Mouse (Mus musculus) liver, embryonic 11.5 days (tissue): ENCODE measurements at regions not wholly inside any gene's neighbourhood (a gene's known extent, or its start where the extent isn't known, plus 50 kb on each side); places are given as distances from the start of the nearest gene placed in this dataset.

Experiments
- ATAC-seq: fragments of 200-750 bp; cut with Nextera tagmentation; replicated peaks from 2 replicates; pipeline ENCODE4 v1.8.0; 2017; ENCODE audit warnings: moderate number of reproducible peaks, mild to moderate bottlenecking, moderate TSS enrichment, moderate library complexity; ENCODE audit not compliant: low FRiP score
- DNase-seq: peaks from one replicate; pipeline ENCODE4 v3.0.0-alpha.2; 2017; ENCODE audit warnings: low spot score
- H3K27ac ChIP-seq: fragments of 300-500 bp; sonication (generic); 2 replicates; pipeline ENCODE4 v1.5.1; 2014; ENCODE audit warnings: mild to moderate bottlenecking, low read depth, low read length, control low read depth
- H3K27me3 ChIP-seq: fragments of 300-500 bp; sonication (generic); replicated peaks from 2 replicates; pipeline ENCODE4 v1.6.1; 2014; ENCODE audit warnings: low read length, mixed read lengths; ENCODE audit not compliant: control insufficient read depth, insufficient read depth
- H3K36me3 ChIP-seq: fragments of 300-500 bp; sonication (generic); 2 replicates; pipeline ENCODE4 v1.6.1; 2014; ENCODE audit warnings: mild to moderate bottlenecking, low read length, moderate library complexity, mixed read lengths; ENCODE audit not compliant: control insufficient read depth, insufficient read depth
- H3K4me1 ChIP-seq: fragments of 300-500 bp; sonication (generic); replicated peaks from 2 replicates; pipeline ENCODE4 v1.6.1; 2014; ENCODE audit warnings: low read length, mixed read lengths; ENCODE audit not compliant: control insufficient read depth, insufficient read depth
- H3K4me2 ChIP-seq: fragments of 300-500 bp; sonication (generic); 2 replicates; pipeline ENCODE4 v1.6.1; 2014; ENCODE audit warnings: mild to moderate bottlenecking, control low read depth, moderate library complexity
- H3K4me3 ChIP-seq: fragments of 300-500 bp; sonication (generic); 2 replicates; pipeline ENCODE4 v1.5.1; 2014; ENCODE audit warnings: low read depth, low read length, control low read depth
- H3K9ac ChIP-seq: fragments of 300-500 bp; sonication (generic); 2 replicates; pipeline ENCODE4 v1.6.1; 2014; ENCODE audit warnings: low read depth, low read length, control low read depth
- H3K9me3 ChIP-seq: fragments of 300-500 bp; sonication (generic); 2 replicates; pipeline ENCODE4 v1.6.1; 2016; ENCODE audit warnings: low read length, inconsistent platforms, mixed read lengths; ENCODE audit not compliant: control insufficient read depth
- WGBS: fragments of 180-500 bp; shearing (Covaris S2); extraction: QIAGEN DNeasy Blood & Tissue Kit; methylation state at CpG from one replicate; pipeline ENCODE4 v1.1.7; 2014; 5-methylcytosine and 5-hydroxymethylcytosine counted together

GRCm38 (mm10) chr8:77834283-77834682, 110.0 kb upstream of the Ednra start:
- 63% methylated on average over 6 of the region's 6 CpGs for WGBS
- Histone ChIP-seq H3K4me3 (no peak overlapping the region), H3K4me1 (no peaks in the 10 kb centered on the region), H3K36me3 (no peaks in the 10 kb centered on the region), H3K27ac (no peak overlapping the region; the same call in 1 of the 2 replicates), H3K27me3 (no peaks in the 10 kb centered on the region), H3K9ac (no peak overlapping the region), H3K4me2 (no peak overlapping the region), H3K9me3 (no peaks in the 10 kb centered on the region)
- ATAC-seq (no peak), DNase-seq (no peak)

GRCm38 (mm10) chr8:77836902-77837489, 112.7 kb upstream of the Ednra start:
- H3K36me3 ChIP-seq: no peaks in the 10 kb centered on the region
- H3K27ac ChIP-seq: no peak overlapping the region
- no peak overlapping the region for H3K4me2 ChIP-seq
- DNase-seq (no peak), ATAC-seq (no peak)
- 77% methylated on average over 5 of the region's 5 CpGs for WGBS
- no peaks in the 10 kb centered on the region for H3K27me3 ChIP-seq
- H3K9me3 ChIP-seq: no peaks in the 10 kb centered on the region
- no peak overlapping the region for H3K4me3 ChIP-seq
- no peaks in the 10 kb centered on the region for H3K4me1 ChIP-seq
- no peak overlapping the region for H3K9ac ChIP-seq

- 62% methylated on average over 7 of the region's 7 CpGs for WGBS
- Histone ChIP-seq H3K27me3 (no peaks in the 10 kb centered on the region), H3K9me3 (no peaks in the 10 kb centered on the region), H3K4me1 (no peaks in the 10 kb centered on the region), H3K4me3 (no peak overlapping the region), H3K27ac (no peak overlapping the region), H3K36me3 (no peaks in the 10 kb centered on the region), H3K4me2 (no peak overlapping the region), H3K9ac (no peak overlapping the region)
- no peak for ATAC-seq
- DNase-seq: no peak
These were observed 118.3 kb upstream of the Ednra start for GRCm38 (mm10) chr8:77842392-77843139.

DNA sequence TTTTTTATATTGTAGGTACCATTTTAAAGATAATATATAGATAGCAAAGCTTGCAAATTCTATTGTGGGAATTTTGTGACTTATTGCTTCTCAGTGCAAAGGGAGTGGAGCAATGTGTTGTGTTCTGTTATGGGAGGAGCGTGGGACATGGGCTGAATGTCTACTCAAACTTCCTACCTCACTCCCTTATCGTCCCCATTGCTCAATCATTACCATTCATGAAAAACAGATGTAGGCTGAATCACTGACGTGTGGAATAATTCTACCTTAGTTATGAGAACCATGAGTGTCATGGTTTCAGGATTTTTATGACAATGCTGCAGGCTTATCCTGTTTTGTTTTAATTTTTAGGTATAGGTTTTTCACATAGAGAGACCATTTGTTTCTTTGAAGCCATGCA, 119.0 kb upstream of the Ednra start:
- no peak for ATAC-seq
- Histone ChIP-seq H3K4me3 (no peak overlapping the region), H3K4me2 (no peak overlapping the region), H3K36me3 (no peaks in the 10 kb centered on the region), H3K9ac (no peak overlapping the region), H3K9me3 (no peaks in the 10 kb centered on the region), H3K27me3 (no peaks in the 10 kb centered on the region), H3K27ac (no peak overlapping the region), H3K4me1 (no peaks in the 10 kb centered on the region)
- no peak for DNase-seq
- 69% methylated on average over 3 of the region's 3 CpGs for WGBS

DNA sequence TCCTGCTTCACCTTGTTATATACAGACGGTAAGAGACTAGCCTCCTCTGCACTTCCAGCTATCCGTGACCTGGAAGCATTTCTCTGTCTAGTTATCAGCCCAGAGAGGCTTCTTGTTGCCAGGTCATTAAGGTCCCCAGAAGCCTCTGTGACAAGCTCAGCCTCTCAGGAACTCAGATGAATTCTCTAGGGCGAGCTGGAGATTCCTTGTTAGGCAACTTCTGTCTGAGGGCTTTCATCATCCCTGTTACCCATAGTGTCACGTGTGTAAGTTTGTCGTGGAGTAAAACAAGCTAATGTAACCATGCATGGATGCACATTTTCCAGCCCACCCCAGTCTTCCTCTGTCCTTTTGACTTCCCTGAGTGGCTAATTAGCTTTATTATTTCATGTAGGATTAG, 126.3 kb upstream of the Ednra start:
- Histone ChIP-seq H3K4me2 (no peak overlapping the region), H3K9ac (no peak overlapping the region), H3K4me1 (no peaks in the 10 kb centered on the region), H3K4me3 (no peak overlapping the region), H3K9me3 (no peaks in the 10 kb centered on the region), H3K27ac (no peak overlapping the region), H3K36me3 (no peaks in the 10 kb centered on the region), H3K27me3 (no peaks in the 10 kb centered on the region)
- DNase-seq: no peak
- no peak for ATAC-seq
- WGBS: 72% methylated on average over 5 of the region's 5 CpGs

GRCm38 (mm10) chr8:77870264-77870663, 146.0 kb upstream of the Ednra start:
- H3K27ac ChIP-seq: no peak overlapping the region
- H3K36me3 ChIP-seq: no peaks in the 10 kb centered on the region
- H3K27me3 ChIP-seq: no peaks in the 10 kb centered on the region
- no peak overlapping the region for H3K4me2 ChIP-seq
- no peaks in the 10 kb centered on the region for H3K4me1 ChIP-seq
- WGBS: 21% methylated on average over 6 of the region's 6 CpGs
- H3K9me3 ChIP-seq: no peaks in the 10 kb centered on the region
- DNase-seq (no peak), ATAC-seq (no peak)
- no peak overlapping the region for H3K9ac ChIP-seq
- no peak overlapping the region for H3K4me3 ChIP-seq

DNA sequence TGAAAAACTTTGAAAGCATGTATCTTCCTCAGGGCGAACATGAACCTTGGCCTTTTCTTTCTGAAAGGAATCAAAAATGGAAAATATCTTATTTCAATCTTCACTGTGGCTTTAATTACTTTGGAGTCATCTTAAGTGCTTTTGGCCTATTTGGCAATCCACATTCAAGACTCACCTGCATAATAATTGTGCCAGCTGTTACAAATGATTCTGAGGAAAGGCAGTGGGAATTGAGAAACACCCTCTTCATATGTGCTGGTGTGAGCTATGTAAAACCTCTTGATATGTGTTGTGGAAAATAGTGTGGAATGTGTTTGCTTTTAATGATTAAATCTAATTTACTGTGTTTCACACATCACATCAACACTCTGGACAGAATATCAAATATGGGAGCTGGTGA, 148.5 kb upstream of the Ednra start:
- Histone ChIP-seq H3K36me3 (no peaks in the 10 kb centered on the region), H3K4me3 (no peak overlapping the region), H3K27ac (no peak overlapping the region), H3K9ac (no peak overlapping the region), H3K9me3 (no peaks in the 10 kb centered on the region), H3K27me3 (no peaks in the 10 kb centered on the region), H3K4me2 (no peak overlapping the region), H3K4me1 (no peaks in the 10 kb centered on the region)
- DNase-seq: no peak
- WGBS: 88% methylated on average over 1 of the region's 1 CpGs
- ATAC-seq: no peak

GRCm38 (mm10) chr8:77919776-77920175, 195.5 kb upstream of the Ednra start:
- Histone ChIP-seq H3K9ac (no peak overlapping the region), H3K9me3 (no peaks in the 10 kb centered on the region), H3K27ac (no peak overlapping the region), H3K27me3 (no peaks in the 10 kb centered on the region), H3K4me2 (no peak overlapping the region), H3K4me1 (no peaks in the 10 kb centered on the region), H3K36me3 (no peaks in the 10 kb centered on the region), H3K4me3 (no peak overlapping the region)
- DNase-seq (no peak), ATAC-seq (no peak)
- 84% methylated on average over 3 of the region's 3 CpGs for WGBS

DNA sequence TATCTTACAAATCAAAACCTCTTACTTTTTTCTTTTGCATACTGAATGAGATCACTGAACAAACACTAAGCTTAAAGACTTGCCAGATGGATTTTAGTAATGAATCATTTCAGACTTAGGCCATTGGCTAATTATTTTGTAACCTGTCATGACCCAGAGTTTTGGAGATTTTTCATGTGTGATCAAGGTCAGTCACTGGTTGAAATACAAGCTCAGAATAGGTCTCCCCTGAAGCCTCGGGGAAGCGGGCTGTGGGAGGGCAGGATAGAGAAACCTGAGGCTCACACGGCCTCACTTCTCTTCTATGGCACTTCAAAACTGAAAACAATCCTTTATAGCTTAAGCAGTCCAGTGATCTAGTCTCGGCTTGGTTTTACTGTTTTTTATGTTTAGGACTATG, 197.6 kb upstream of the Ednra start:
- DNase-seq (no peak), ATAC-seq (no peak)
- Histone ChIP-seq H3K36me3 (no peaks in the 10 kb centered on the region), H3K9me3 (no peaks in the 10 kb centered on the region), H3K27ac (no peak overlapping the region), H3K27me3 (no peaks in the 10 kb centered on the region), H3K4me1 (no peaks in the 10 kb centered on the region), H3K9ac (no peak overlapping the region), H3K4me2 (no peak overlapping the region), H3K4me3 (no peak overlapping the region)
- WGBS: 61% methylated on average over 4 of the region's 4 CpGs
